Mouse (Mus musculus) urinary bladder, postnatal 14 days (tissue): ENCODE measurements around the gene Tspyl3.

Experiments used
- DNase-seq: peaks from one replicate; pipeline ENCODE4 v3.0.0; 2021; ENCODE audit warnings: low spot score

Tspyl3 gene

DNA sequence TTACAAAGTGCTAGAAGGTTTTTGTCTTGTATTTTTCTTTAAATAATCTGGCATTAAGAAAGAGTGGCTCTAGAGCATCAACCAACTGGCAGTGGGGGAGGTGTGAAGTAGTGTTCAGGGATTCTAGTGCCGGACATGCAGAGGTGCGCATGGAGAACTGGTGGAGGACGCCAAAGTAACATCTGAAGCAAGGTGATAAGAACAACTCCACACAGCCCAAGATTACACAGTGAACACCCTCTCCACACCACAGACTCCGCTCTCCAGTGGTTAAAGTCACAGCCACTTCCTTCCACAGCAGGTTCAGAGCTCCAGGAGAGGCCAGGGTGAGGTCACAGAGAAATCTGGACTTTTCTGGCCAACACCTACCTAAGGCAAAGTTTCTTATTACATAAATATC is 2.7 kb upstream of the Tspyl3 start:
- DNase-seq: no peak

DNA sequence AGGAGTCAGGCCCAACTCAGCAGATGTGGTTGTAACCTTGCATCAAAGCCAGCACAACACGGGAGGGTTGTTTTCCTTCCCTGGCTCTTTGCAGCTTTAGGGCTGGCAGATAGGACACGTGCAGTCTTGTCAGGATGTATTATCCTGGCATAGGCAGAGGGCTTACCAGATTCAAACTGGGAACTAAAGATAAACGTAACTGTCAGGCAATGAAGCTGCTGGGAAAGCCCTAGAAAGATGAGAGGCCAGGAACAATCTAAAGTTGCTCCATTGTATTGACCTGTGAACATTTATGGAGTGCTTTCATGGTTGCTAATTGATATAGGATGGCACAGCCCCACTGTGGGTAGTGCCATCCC is 333 bp upstream of the Tspyl3 start:
- no peak for DNase-seq

- DNase-seq: no peak
These were observed 2.7 kb downstream of the Tspyl3 start for GRCm38 (mm10) chr2:153222566-153222965.

DNA sequence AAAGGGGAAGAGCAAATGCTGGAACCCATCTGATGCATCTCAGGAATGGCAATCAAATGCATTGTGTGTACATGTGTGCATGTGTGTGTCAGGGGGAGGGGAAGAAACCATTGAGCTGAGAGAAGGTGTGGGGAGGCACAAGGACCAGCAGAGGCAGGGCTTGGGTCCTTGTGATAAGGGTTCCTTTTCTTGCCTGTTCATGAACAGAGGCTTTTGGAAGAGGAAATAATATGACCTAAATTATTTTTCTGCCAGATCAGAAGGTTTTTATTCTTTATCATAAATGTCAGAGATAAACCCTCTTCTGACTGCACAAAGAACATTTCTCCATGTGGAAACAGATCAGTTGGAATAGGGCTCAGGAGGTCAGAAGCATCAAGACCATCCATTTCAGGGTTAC is 3.1 kb downstream of the Tspyl3 start:
- DNase-seq: no peak

DNA sequence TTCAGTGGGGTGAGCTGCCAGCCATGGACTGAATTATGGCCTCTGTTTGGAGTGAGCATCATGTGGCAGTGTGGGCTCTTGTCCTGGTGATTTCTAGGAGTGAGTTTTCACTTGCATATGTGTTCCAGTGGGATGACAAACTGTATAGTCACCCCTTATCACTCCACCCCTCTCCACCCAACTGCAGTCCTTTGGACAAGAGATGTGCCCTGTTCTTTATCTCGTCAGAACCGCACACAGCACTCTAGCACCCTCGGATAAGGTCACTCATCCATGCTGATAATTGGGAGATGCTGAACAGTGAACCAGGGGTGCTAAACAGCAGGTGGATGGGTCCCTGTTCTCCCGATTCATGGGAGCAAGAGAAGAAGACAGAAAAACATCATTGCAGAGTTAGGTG is 3.6 kb downstream of the Tspyl3 start:
- no peak for DNase-seq

DNA sequence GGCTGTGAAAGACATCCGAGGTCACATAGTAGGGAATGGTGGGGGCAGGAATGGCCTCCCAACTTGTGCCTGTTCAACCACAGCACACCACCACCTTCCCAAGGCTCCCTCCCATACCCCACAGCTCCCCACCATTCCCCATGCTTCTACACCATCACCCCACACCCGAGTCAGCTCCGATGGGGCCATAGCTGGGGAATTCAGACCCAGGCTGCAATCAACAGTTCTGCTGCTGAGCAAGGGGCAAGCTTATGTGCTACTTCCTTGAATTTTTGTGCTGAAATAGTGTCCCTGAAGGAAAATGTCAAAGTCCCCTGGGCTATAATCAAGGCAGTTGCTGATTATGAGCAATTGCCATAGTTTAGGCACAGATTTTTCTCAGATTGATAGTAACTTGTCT is 6.7 kb downstream of the Tspyl3 start:
- DNase-seq: no peak

GRCm38 (mm10) chr2:153217826-153218340 is 7.4 kb downstream of the Tspyl3 start:
- no peak for DNase-seq

DNA sequence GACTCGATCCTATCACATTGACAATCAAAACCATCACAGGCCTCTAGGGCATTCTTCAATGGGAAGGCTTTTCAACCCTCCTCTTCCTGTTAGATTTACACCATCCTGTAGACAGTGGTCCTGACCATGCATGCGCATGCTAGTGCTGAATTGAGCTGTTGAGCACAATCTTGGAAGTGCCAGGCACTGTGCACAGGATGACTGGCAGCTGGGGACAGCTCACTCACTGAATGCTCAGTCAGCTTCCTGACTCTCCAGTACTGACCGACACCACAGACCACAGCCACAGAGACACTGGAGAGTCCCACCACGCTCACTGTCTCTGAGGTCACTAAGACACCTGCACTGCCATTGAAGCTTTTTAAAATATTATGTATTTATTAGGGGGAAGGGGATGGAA is 9.8 kb downstream of the Tspyl3 start:
- no peak for DNase-seq

- DNase-seq: no peak
These were observed 10.4 kb downstream of the Tspyl3 start for GRCm38 (mm10) chr2:153214771-153215259.

- DNase-seq: no peak
These were observed 11.9 kb downstream of the Tspyl3 start for GRCm38 (mm10) chr2:153213351-153213750.

GRCm38 (mm10) chr2:153211451-153211850 is 13.8 kb downstream of the Tspyl3 start:
- no peak for DNase-seq

DNA sequence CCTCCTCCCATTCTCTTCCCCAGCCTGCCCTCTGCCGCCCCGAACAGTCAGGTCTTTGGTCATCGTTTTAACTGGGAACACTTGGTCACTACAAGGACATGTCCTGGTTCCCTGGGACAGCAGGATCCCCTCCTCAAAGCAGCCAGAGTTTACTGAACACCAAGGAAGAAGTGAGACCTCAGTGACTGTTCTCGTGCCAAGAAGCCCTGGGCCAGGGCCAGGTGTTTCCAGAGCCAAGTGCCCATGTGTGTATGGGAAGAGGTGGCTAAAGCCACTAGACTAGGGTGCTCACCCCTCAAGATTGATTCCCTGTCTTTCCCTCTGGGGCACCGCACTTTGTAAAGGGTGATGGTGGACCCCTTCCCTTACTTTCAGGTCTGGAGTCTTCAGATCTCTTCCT is 16.0 kb downstream of the Tspyl3 start:
- no peak for DNase-seq

GRCm38 (mm10) chr2:153208149-153208548 is 17.1 kb downstream of the Tspyl3 start:
- no peak for DNase-seq

GRCm38 (mm10) chr2:153202766-153203165 is 22.5 kb downstream of the Tspyl3 start:
- DNase-seq: no peak

DNA sequence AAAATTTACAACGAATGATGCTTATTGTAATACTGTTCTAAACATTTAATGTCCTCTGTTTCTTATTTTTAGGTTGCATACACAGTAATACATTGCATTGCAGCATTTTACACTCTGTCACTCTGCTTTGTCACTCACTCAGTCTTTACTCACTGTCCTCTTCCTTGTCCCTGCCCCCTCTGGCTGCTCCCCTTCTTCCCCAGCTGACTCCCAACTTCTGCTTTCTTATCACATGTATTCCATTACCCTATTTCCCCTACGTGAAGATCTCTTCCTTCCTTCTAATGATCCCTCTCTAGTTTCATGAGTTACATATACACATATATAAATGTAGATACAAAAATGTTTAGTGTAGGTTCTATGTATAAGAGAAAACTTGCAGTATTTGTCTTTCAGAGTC is 26.1 kb downstream of the Tspyl3 start:
- DNase-seq: no peak

DNA sequence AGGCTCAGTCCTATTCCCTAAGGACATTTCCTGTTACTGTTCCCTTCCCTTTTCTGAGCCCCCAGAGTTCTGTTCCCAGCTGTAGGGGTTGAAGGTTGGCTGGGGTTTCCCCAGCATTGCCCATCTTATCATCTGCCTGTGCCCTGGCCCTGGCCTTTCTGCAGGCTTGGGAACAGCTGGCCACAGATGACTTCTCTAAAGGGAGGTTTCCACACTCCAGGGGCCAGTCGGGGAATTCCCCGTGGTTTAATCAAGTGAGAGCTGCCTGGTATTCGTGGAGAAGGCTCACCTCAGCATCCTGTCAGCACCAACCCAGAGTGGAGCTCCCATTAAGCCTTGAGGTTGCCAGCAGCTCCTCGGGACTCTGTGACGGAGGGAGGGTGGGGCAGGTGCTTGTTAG is 26.8 kb downstream of the Tspyl3 start:
- no peak for DNase-seq

GRCm38 (mm10) chr2:153194255-153194654 is 31.0 kb downstream of the Tspyl3 start:
- no peak for DNase-seq

- DNase-seq: no peak
These were observed 34.0 kb downstream of the Tspyl3 start for GRCm38 (mm10) chr2:153191242-153191641.

GRCm38 (mm10) chr2:153187848-153188247 is 37.4 kb downstream of the Tspyl3 start:
- DNase-seq: no peak

- DNase-seq: no peak
These were observed 39.1 kb downstream of the Tspyl3 start for GRCm38 (mm10) chr2:153186176-153186591.

- DNase-seq: no peak
These were observed 45.3 kb downstream of the Tspyl3 start for GRCm38 (mm10) chr2:153179961-153180360.

DNA sequence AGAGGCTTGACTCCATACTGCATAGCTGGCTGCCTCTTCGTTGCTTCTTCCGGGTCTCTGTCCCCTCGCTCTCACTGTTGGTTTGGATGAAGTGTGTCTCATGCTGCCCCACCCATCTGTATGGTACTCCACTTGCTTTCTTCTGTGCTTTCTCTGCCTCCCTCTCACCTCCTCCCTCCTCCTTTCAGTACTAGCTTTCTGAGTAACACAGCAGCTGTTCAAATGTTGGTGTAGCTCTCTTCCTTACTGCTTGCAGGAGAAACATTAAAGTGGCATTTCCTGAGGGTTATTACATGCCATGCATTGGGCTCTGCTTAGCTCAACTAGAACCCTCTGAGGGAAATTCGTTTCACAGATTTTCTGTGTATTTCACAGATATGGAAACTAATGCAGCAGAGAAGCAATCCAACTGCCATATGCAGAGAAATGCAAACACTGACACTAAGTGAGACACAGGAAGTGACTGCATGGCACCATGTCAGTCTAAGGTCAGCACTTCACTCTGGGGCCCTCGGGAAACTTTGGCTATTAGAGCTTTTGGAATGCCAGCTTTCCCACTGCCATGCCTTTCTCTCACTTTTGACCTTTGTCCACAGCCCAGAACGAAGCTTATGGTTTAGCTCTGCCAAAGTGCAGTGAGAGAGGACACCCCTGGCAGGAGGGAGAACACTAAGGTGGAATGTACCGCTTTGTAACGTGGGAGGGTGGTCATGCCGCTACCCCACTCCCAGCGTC is 45.9 kb downstream of the Tspyl3 start:
- no peak for DNase-seq

DNA sequence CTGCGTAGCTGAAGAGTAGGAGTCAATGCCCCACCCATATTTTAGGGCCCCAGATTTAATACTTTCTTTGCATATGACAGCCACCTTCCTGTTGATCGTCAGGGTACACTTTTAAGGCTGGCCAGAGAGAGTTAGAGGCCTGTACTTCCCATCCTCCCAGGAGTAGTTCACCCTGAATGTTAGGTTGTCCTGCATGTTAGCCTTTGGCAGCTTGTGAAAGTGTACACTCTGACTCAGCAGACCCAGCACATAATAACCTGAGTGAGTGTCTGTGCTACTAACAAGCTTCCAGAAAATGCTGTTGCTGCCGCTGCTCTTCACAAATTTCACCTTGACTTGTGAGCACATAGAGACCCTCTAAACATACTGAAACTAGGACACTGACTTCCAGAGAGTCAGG is 48.1 kb downstream of the Tspyl3 start:
- no peak for DNase-seq

- no peak for DNase-seq
These were observed 49.2 kb downstream of the Tspyl3 start for GRCm38 (mm10) chr2:153175995-153176570.
